Mouse (Mus musculus) inflammation-experienced regulatory T-cells, adult 6 months (primary cell): Measurements from ENCODE around the gene Pdia6. TPM values are rescaled to one million over a fixed set of nuclear protein-coding genes. Genes with fewer than 3 reads are reported as not detected.
A peak's percentile ranks its signal among the peaks of the same experiment; 100 is the strongest.

Source experiments
- ATAC-seq: one replicate; pipeline ENCODE4 v1.8.0; 2017
- polyA plus RNA-seq, 3 experiments: library from polyadenylated mRNA; unstranded; fragments of 100-300 nt; shearing (Covaris generic); gene quantifications; one replicate each; pipeline ENCODE4 v1.2.1; 2017

The Pdia6 gene
- polyA plus RNA-seq = 100 to 1,000 TPM; 186 to 215 (median 194) TPM

DNA sequence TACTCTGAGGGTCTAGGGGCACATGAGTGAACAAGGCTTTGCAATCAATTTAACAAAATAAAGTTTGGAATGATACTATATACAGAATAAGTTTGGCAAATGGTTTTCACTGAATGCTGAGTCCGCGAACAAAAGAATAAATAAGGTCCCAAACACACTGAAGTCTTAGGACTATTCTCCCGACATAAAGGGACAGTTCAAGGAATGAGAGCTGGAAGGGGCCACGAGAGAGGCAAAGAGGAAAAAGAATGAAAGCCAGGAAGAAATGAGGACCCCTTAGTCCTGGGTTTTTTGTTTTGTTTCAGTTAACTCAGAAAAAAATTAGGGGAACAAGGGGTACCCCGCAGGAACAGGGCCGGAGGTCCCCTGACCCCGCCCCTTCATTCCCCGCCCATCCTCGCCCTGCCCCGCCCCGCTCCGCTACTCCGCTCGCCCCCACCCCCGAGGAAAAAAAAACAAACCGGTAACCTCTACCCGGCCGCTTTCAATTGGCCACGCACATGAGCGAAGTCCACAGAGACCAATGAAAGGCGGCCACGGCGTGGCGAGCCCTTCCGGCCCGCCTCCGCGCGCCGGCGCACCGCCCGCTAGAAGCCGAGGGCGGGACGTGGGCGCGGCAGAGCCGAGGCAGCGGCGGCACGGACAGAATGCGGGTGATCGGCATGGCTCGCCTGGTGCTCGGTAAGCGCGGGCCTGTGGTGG is at the start of gene Pdia6:
Pdia6 (plus strand) TSS at position 575 of the 702 bp plus-strand sequence.
- peak; percentile 99 for ATAC-seq

- ATAC-seq = no peak
These were observed 48.0 kb upstream of the Pdia6 start for GRCm38 (mm10) chr12:17218390-17218789.

DNA sequence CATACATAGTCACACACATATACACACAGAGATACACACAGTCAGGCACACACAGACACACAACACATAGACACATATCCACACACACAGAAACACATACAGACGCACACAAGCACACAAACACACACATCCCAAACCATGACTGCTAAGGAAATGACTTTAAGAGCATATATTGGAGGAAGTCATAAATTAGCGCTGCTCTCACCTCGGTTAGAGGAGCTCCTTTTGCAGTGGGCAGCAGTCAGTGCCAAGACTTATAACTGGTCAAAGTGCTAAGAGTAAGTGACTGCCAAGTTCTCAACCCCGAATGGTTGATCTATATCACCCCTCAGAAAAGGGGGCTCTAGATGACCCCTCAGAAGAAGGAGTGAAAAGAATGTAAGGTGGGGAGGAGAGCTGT is 47.2 kb upstream of the Pdia6 start:
- ATAC-seq = no peak

DNA sequence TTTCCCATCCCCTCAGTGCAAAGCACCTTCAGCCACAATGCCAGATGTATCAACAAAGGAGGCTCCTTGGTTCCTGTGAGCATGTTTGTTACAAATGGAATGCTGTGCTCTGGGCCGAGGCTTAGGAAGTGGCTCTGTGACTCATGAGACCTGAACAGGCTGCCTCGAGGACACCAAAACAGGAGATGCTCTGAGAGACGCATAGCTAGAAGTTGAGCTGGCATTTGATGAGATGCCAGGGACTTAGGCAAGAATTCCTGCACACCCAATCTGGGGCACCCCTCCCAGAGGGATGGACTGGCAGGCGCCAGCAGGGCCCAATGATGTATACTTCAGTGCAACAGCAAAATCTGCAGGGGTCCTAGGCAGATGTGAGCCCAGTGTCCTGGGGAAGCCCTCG is 45.7 kb upstream of the Pdia6 start:
- ATAC-seq = no peak

GRCm38 (mm10) chr12:17221891-17222428 is 44.4 kb upstream of the Pdia6 start:
- peak; percentile 60 for ATAC-seq

GRCm38 (mm10) chr12:17223050-17223449 is 43.3 kb upstream of the Pdia6 start:
- ATAC-seq = no peak

DNA sequence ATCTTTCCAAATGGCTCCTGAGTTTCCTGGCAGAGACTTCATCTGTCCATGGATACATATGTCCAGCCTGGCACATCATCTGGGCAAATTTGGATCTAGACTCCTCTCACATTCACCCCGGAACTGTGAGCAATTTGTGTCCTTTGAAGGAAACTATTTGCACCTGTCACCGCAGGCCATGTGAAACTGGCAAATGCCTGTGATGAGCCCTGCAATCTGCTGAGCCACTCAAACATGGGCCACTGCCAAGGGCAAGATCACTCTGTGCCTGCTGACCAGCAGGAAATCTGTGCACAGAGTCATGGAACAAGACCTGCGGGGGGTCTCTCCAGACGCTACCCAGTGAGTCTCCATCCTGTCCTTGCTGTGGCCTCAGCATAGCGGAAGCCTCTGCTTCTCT is 41.3 kb upstream of the Pdia6 start:
- ATAC-seq = no peak

- ATAC-seq = no peak
These were observed 38.4 kb upstream of the Pdia6 start for GRCm38 (mm10) chr12:17227903-17228302.

DNA sequence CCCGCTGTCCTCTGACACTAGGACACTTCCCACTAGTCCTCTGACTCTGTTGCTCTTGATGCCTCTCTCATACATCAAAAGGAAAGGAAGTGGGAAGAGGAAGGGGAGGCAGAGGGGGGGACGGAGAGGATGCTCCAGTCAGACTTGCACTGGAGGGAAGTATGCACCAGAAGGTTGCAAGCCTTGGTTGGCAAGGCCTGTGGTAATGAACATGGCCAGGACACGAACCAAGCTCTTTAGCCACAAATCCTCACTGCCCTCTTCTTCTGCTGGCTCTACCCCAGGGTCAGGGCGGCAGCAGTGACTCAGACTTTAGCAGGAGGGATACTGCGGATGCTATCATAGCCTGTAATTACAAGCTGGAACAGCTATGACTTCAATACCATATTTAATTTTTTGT is 35.8 kb upstream of the Pdia6 start:
- ATAC-seq = no peak

- no peak for ATAC-seq
These were observed 34.8 kb upstream of the Pdia6 start for GRCm38 (mm10) chr12:17231513-17231912.

DNA sequence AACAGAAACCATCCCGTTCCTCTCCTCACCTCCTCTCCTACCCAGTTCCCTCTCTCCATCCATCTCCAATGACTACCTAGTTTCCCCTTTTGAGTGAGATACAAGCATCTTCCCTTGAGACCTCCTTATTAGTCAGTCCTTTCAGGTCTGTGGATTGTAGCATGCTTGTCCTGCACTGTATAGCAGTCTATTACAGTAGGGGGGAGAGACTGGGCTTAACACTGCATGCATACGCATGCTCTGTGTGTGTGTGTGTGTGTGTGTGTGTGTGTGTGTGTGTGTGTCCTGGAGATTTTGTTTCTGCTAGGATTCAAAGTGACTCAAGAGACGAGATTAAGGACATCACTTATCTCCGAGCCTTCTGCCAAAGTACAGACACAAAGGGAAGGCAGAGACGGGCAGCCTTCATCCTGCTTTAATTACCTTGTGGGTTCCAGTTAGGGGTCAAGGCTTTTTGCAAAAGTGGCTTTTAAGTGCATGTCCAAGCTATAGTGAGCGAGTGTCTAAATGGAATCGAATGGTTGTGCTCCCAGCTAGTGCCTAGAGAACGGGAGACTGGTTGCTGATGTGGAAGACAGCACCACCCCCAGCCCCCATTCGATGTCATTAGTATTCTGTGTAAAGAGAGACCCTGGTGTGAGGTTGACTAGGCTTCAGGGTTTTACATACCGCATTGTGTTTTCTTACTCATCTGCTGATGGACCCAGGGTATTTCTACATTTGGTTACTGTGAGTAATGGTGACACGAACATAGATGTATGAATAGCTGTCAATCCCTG is 30.6 kb upstream of the Pdia6 start:
- ATAC-seq = no peak

GRCm38 (mm10) chr12:17238588-17239427 is 27.5 kb upstream of the Pdia6 start:
- no peak for ATAC-seq

DNA sequence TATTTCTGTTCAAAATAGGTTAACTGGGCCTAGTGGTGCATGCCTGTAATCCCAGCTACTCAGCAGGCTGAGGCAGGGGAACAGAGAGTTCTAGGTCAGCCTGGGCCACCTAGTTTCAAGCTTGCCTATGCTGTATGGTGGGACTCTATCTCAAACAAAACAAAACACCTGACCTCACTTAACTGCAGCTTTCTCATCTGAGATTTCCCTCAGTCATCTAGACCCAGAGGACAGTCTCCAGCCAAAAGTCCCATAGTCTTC is 27.0 kb upstream of the Pdia6 start:
- no peak for ATAC-seq

GRCm38 (mm10) chr12:17241016-17241415 is 25.3 kb upstream of the Pdia6 start:
- ATAC-seq = no peak

GRCm38 (mm10) chr12:17241614-17242013 is 24.7 kb upstream of the Pdia6 start:
- no peak for ATAC-seq

DNA sequence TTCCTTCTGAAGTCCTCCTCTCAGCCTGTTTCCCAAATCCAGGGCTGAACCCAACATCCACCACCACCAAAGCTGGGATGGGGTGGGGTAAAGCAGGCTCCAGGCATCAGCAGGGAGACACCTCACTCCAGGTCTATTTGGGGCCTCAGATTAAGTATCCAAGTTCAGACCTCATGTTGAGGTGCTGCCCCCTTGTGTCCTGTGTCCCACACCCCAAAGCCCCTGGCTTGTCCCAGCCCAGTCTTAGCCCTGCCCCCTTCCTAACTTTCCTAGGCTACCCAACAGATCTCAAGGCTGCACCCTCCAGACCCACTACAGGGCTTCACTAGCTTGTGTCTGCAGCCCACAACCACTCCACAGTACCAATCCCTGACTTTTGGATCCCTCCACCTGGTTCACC is 24.3 kb upstream of the Pdia6 start:
- ATAC-seq = no peak

DNA sequence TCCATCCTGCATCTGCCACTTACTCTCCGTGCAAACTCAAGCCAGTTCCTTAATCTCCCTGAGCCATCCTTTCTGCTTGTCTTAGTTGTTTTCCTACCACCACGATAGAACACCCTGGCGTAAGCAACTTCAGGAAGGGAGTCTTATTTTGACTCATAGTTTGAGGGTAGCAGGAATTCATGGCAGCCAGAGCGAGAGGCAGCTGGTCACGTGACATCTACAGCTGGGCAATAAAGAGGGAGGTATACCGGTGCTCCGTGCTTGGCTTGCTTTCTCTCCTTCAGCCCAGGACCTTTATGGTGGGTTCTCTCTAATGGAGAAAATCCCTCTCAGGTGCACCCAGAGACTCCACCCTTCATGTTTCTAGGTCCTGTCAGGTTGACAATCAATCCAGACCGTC is 15.4 kb upstream of the Pdia6 start:
- ATAC-seq = no peak

GRCm38 (mm10) chr12:17253069-17253468 is 13.3 kb upstream of the Pdia6 start:
- peak; percentile 83 for ATAC-seq

- no peak for ATAC-seq
These were observed 10.7 kb upstream of the Pdia6 start for GRCm38 (mm10) chr12:17255602-17256001.

DNA sequence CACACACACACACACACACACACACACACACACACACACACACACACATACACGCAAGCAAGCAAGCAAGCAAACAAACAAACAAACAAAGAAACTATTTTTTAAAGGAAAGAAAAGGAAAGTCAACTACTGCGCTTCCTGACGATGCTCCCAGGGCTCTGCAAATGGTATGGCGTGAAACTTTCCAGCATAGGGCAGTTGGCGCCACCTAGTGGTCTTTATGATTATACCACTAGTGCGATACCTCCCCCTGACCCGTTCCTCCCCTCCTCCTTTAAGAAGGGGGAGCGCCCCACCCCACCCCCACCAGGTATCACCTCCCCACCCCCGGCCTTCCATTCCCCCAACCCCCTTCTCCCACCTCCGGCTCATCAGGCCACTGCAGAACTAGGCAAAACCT is 9.4 kb upstream of the Pdia6 start:
- peak; percentile 85 for ATAC-seq

GRCm38 (mm10) chr12:17258431-17258830 is 7.9 kb upstream of the Pdia6 start:
- ATAC-seq = no peak

- no peak for ATAC-seq
These were observed 5.3 kb upstream of the Pdia6 start for GRCm38 (mm10) chr12:17261005-17261404.

- no peak for ATAC-seq
These were observed 2.5 kb upstream of the Pdia6 start for GRCm38 (mm10) chr12:17263881-17264280.
